Mouse (Mus musculus): Measurements from ENCODE around the gene Sesn1. TPM values are rescaled to one million over a fixed set of nuclear protein-coding genes. Genes with fewer than 3 reads are reported as not detected.

Gene Sesn1
- polyA plus RNA-seq, 1 experiment = 34.8 TPM

DNA sequence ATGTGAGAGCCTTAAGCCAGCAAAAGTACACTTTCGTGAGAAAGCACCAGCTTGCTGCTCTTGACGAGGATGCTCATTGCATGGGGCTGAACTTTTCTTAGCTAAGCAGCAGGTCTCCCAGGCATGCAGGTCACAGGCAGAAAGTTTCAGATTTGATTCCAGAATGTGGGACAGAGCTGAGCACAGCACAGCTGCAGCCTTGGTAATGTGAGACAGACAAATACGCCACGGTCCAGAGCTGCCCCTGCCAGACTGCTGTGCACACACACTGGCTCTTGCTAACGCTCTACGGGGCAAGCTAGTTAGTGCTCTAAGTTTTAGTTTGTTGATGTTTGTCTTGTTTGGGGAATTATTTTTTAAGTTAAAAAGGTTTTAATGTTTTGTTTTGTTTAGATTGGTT lies 22.5 kb downstream of the Sesn1 start:
- no peak for TF ChIP-seq POLR2A (IDR thresholded peaks at IDR 0.05; ENCODE audit: low read depth, low read length)
- TF ChIP-seq CTCF (IDR thresholded peaks at IDR 0.05; ENCODE audit: extremely low read depth, insufficient read depth, insufficient read length, insufficient replicate concordance) = no peak
- 90% methylated on average over 6 of the region's 6 CpGs for WGBS
- no peaks in the 10 kb centered on the region for H3K36me3 ChIP-seq (ENCODE audit: control insufficient read depth, insufficient read depth, low read length)
- no peak overlapping the region for H3K27ac ChIP-seq (ENCODE audit: insufficient read depth, low read length)
- no peaks in the 10 kb centered on the region; the same call in 1 of the 2 replicates for H3K4me1 ChIP-seq (ENCODE audit: control insufficient read depth, insufficient read depth, insufficient read length)
- no peak overlapping the region for H3K4me3 ChIP-seq (ENCODE audit: extremely low read depth, insufficient read depth, insufficient read length)
- no peak for DNase-seq (ENCODE audit: low read depth in 1 of 2, low spot score in 2 of 2)
- H3K27me3 ChIP-seq (ENCODE audit: control insufficient read depth, insufficient read depth, low read length) = no peaks in the 10 kb centered on the region

DNA sequence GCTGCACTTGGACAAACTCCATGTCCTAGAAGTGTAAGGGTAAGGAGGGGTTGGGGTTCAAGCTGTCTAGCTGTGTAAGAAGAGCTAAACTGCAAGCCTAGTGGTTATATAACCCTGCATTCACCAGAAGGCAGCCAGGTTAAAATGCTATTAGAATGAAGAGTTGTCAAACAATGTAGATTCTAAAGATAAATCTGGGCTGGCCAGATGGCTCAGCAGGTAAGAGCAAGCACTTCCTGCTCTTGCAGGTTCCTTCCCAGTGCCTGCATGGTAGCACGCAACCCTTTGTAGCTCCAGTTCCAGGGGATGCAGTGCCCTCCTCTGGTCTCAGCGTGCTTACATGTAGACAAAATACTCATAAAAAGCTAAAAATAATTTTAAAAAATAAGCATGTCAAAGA lies 24.4 kb downstream of the Sesn1 start:
- no peaks in the 10 kb centered on the region for H3K27me3 ChIP-seq (ENCODE audit: control insufficient read depth, insufficient read depth, low read length)
- TF ChIP-seq CTCF (IDR thresholded peaks at IDR 0.05; ENCODE audit: extremely low read depth, insufficient read depth, insufficient read length, insufficient replicate concordance) (no peak), POLR2A (IDR thresholded peaks at IDR 0.05; ENCODE audit: low read depth, low read length) (no peak)
- H3K36me3 ChIP-seq (ENCODE audit: control insufficient read depth, insufficient read depth, low read length) = no peaks in the 10 kb centered on the region
- no peak overlapping the region for H3K4me3 ChIP-seq (ENCODE audit: extremely low read depth, insufficient read depth, insufficient read length)
- H3K4me1 ChIP-seq (ENCODE audit: control insufficient read depth, insufficient read depth, insufficient read length) = no peaks in the 10 kb centered on the region; the same call in 1 of the 2 replicates
- H3K27ac ChIP-seq (ENCODE audit: insufficient read depth, low read length) = no peak overlapping the region
- WGBS = 69% methylated on average over 2 of the region's 2 CpGs
- DNase-seq (ENCODE audit: low read depth in 1 of 2, low spot score in 2 of 2) = no peak

DNA sequence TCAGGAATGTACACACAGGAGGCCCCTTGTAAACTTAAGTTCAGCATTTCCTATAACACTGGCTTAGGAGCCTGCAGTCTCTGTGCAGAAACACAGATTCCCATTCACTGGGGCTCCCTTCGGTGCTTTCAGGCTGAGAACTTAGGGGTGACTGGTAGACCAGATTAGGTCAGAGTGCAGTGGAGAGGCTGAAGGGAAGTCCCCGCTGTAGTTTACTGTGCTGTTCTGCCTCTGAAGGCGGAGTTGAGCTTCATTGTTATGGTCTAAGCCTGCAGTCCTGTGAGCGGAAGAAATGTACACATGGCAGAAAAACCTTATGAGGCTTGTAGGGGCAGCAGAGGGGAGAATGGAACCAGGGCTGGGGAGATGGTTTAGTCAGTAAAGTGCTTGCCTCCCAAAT lies 29.2 kb downstream of the Sesn1 start:
- H3K4me1 ChIP-seq (ENCODE audit: control insufficient read depth, insufficient read depth, insufficient read length) = no peaks in the 10 kb centered on the region; the same call in 1 of the 2 replicates

DNA sequence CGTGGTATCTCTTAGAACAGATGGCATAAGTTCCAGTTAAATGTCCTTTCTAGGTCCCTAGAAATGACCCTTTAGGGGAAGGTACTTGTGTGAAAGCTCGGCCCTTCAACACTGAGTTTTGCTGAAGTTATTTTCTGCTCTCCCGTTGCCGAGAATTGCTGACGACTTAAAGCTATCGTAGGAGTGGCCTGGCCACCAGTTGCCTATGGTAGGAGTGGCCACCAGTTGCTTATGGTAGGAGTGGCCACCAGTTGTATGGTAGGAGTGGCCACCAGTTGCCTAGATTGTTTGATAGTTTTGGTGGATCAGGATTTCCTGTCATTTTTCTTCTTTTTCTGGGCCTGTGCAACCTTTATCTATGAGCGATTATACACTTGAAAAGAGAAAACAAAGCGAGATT lies 38.0 kb downstream of the Sesn1 start:
- TF ChIP-seq CTCF (IDR thresholded peaks at IDR 0.05; ENCODE audit: extremely low read depth, insufficient read depth, insufficient read length, insufficient replicate concordance) (no peak), POLR2A (IDR thresholded peaks at IDR 0.05; ENCODE audit: low read depth, low read length) (no peak)
- Histone ChIP-seq H3K27ac (ENCODE audit: insufficient read depth, low read length) (no peak overlapping the region), H3K4me1 (ENCODE audit: control insufficient read depth, insufficient read depth, insufficient read length) (no peaks in the 10 kb centered on the region), H3K4me3 (ENCODE audit: extremely low read depth, insufficient read depth, insufficient read length) (no peak overlapping the region), H3K27me3 (ENCODE audit: control insufficient read depth, insufficient read depth, low read length) (no peaks in the 10 kb centered on the region), H3K36me3 (ENCODE audit: control insufficient read depth, insufficient read depth, low read length) (no peaks in the 10 kb centered on the region)
- DNase-seq (ENCODE audit: low read depth in 1 of 2, low spot score in 2 of 2) = no peak
- WGBS = 94% methylated on average over 8 of the region's 8 CpGs

More for the DNA sequence above, 29.2 kb downstream of the Sesn1 start:
- DNase-seq (ENCODE audit: low read depth in 1 of 2, low spot score in 2 of 2) = no peak
- Histone ChIP-seq H3K36me3 (ENCODE audit: control insufficient read depth, insufficient read depth, low read length) (no peaks in the 10 kb centered on the region), H3K27ac (ENCODE audit: insufficient read depth, low read length) (no peak overlapping the region), H3K4me3 (ENCODE audit: extremely low read depth, insufficient read depth, insufficient read length) (no peak overlapping the region), H3K27me3 (ENCODE audit: control insufficient read depth, insufficient read depth, low read length) (no peaks in the 10 kb centered on the region)
- 62% methylated on average over 4 of the region's 4 CpGs for WGBS
- no peak for TF ChIP-seq POLR2A (IDR thresholded peaks at IDR 0.05; ENCODE audit: low read depth, low read length)
- no peak for TF ChIP-seq CTCF (IDR thresholded peaks at IDR 0.05; ENCODE audit: extremely low read depth, insufficient read depth, insufficient read length, insufficient replicate concordance)

DNA sequence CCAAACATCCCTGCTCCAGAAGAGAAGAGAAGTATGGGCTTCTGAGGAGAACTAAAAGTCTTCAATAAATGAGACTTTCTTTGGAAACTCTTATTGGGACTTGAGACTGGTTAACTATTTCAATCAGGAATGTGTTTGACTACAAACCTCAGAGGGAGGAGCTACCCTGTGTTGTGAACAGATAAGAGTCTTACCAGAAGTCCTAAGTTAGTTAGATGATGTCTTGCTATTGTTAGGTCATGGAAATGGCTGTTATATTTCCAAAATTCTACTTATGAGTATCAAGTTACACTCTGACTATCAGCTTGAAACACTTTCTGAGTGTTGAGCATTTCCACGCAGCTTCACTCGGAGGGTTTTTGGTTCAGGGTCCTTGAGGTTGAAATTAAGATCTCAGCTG lies 39.0 kb downstream of the Sesn1 start:
- no peaks in the 10 kb centered on the region for H3K36me3 ChIP-seq (ENCODE audit: control insufficient read depth, insufficient read depth, low read length)
- H3K4me3 ChIP-seq (ENCODE audit: extremely low read depth, insufficient read depth, insufficient read length) = no peak overlapping the region
- H3K4me1 ChIP-seq (ENCODE audit: control insufficient read depth, insufficient read depth, insufficient read length) = no peaks in the 10 kb centered on the region
- TF ChIP-seq CTCF (IDR thresholded peaks at IDR 0.05; ENCODE audit: extremely low read depth, insufficient read depth, insufficient read length, insufficient replicate concordance) (no peak), POLR2A (IDR thresholded peaks at IDR 0.05; ENCODE audit: low read depth, low read length) (no peak)
- H3K27me3 ChIP-seq (ENCODE audit: control insufficient read depth, insufficient read depth, low read length) = no peaks in the 10 kb centered on the region
- no peak for DNase-seq (ENCODE audit: low read depth in 1 of 2, low spot score in 2 of 2)
- no peak overlapping the region for H3K27ac ChIP-seq (ENCODE audit: insufficient read depth, low read length)
- 91% methylated on average over 2 of the region's 2 CpGs for WGBS

DNA sequence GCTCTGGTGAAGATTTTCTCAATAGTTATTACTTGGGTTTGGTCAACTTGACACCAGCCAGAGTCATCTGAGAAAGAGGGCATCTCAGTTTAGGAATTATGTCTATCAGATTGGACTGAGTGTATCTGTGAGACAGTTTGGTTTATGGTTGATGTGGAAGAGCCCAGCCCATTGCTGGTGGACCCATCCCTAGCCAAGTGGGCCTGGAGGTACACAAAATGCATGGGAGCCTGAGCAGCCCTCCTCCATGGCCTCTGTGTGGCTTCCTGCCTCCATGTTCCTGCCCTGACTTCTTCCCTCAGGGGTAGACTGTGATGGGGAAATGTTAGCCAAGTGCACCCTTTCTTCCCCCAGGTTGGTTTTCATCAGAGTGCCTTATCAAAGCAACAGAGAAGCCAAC lies 50.1 kb downstream of the Sesn1 start:
- no peak for TF ChIP-seq POLR2A (IDR thresholded peaks at IDR 0.05; ENCODE audit: low read depth, low read length)
- TF ChIP-seq CTCF (IDR thresholded peaks at IDR 0.05; ENCODE audit: extremely low read depth, insufficient read depth, insufficient read length, insufficient replicate concordance) = no peak
- Histone ChIP-seq H3K4me3 (ENCODE audit: extremely low read depth, insufficient read depth, insufficient read length) (no peak overlapping the region), H3K4me1 (ENCODE audit: control insufficient read depth, insufficient read depth, insufficient read length) (no peaks in the 10 kb centered on the region), H3K27me3 (ENCODE audit: control insufficient read depth, insufficient read depth, low read length) (no peaks in the 10 kb centered on the region), H3K27ac (ENCODE audit: insufficient read depth, low read length) (no peak overlapping the region), H3K36me3 (ENCODE audit: control insufficient read depth, insufficient read depth, low read length) (no peaks in the 10 kb centered on the region)
- DNase-seq (ENCODE audit: low read depth in 1 of 2, low spot score in 2 of 2) = no peak

DNA sequence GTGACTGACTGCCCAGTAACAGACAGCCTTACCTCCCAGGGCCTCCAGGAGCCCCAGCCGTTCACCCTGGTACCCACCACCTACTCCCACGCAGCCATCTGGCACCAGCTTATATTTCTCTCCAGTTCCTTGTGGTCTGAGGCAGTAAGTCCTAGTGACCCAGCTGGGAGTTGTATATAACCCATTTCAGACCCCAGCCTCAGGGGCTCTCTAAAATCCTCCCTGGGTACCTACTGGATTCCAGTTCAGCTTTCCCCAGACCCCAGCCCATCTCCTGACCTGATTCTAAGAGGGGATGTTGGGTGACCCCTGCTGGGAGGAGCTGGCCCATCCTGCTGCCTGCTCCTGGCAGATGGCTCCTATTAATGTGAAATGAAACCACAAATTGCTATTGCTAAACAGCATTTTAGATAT lies 50.5 kb downstream of the Sesn1 start:
- Histone ChIP-seq H3K36me3 (ENCODE audit: control insufficient read depth, insufficient read depth, low read length) (no peaks in the 10 kb centered on the region), H3K27ac (ENCODE audit: insufficient read depth, low read length) (no peak overlapping the region), H3K27me3 (ENCODE audit: control insufficient read depth, insufficient read depth, low read length) (no peaks in the 10 kb centered on the region), H3K4me3 (ENCODE audit: extremely low read depth, insufficient read depth, insufficient read length) (no peak overlapping the region), H3K4me1 (ENCODE audit: control insufficient read depth, insufficient read depth, insufficient read length) (no peaks in the 10 kb centered on the region)
- no peak for DNase-seq (ENCODE audit: low read depth in 1 of 2, low spot score in 2 of 2)
- WGBS = 84% methylated on average over 2 of the region's 2 CpGs
- TF ChIP-seq POLR2A (IDR thresholded peaks at IDR 0.05; ENCODE audit: low read depth, low read length) (no peak), CTCF (IDR thresholded peaks at IDR 0.05; ENCODE audit: extremely low read depth, insufficient read depth, insufficient read length, insufficient replicate concordance) (no peak)

All from spleen, adult 2 months (tissue).